Mouse (Mus musculus) small intestine, adult 2 months (tissue): ENCODE data around the gene Foxo3. TPM values are rescaled to one million over a fixed set of nuclear protein-coding genes. Genes with fewer than 3 reads are reported as not detected.

ENCODE experiments used
- H3K27ac ChIP-seq: fragments of 200-500 bp; 2 replicates; pipeline ENCODE4 v1.5.1; 2012; ENCODE audit warnings: low read depth, low read length, control low read depth, inconsistent platforms; ENCODE audit not compliant: insufficient read depth
- H3K27me3 ChIP-seq: fragments of 200-500 bp; 2 replicates; pipeline ENCODE4 v1.6.1; 2012; ENCODE audit warnings: mild to moderate bottlenecking, moderate library complexity, low read length, inconsistent platforms; ENCODE audit not compliant: control insufficient read depth, insufficient read depth
- H3K36me3 ChIP-seq: fragments of 200-500 bp; 2 replicates; pipeline ENCODE4 v1.6.1; 2012; ENCODE audit warnings: mild to moderate bottlenecking, low read length, control low read depth, inconsistent platforms; ENCODE audit not compliant: control insufficient read depth, insufficient read depth
- H3K4me1 ChIP-seq: fragments of 200-500 bp; 2 replicates; pipeline ENCODE4 v1.6.1; 2012; ENCODE audit warnings: low read length, inconsistent platforms, mixed read lengths; ENCODE audit not compliant: control insufficient read depth, insufficient read depth, insufficient read length
- H3K4me3 ChIP-seq: fragments of 200-500 bp; 2 replicates; pipeline ENCODE4 v1.5.1; 2012; ENCODE audit warnings: low read depth, mild to moderate bottlenecking, control low read depth, inconsistent platforms, low read length, moderate library complexity
- CTCF ChIP-seq: fragments of 200-500 bp; IDR thresholded peaks from 2 replicates; pipeline ENCODE4 v1.5.1; 2012; ENCODE audit warnings: low read depth, mild to moderate bottlenecking, control low read depth, inconsistent platforms, low read length, moderate library complexity, mixed read lengths; ENCODE audit not compliant: insufficient replicate concordance, insufficient read length; ENCODE audit errors: extremely low read depth
- POLR2A ChIP-seq: fragments of 200-500 bp; IDR thresholded peaks from 2 replicates; pipeline ENCODE4 v1.6.1; 2012; ENCODE audit warnings: low read depth, mild to moderate bottlenecking, control low read depth, inconsistent platforms, low read length, moderate library complexity
- WGBS: fragments of 180-500 bp; shearing (Covaris S2); methylation state at CpG from one replicate; pipeline ENCODE4 v1.1.7; 2018; 5-methylcytosine and 5-hydroxymethylcytosine counted together
- polyA plus RNA-seq: library from polyadenylated mRNA; depleted of rRNA; stranded (reverse); fragments of >200 nt; gene quantifications from 2 replicates; pipeline ENCODE4 v1.2.3, GENCODE M21; 2012

Gene Foxo3
- polyA plus RNA-seq, 1 experiment: 49.5 TPM

- Histone ChIP-seq H3K4me3 (no peak overlapping the region), H3K36me3 (no peaks in the 10 kb centered on the region), H3K27ac (peak overlapping the region; percentile 13; the same call in 1 of the 2 replicates), H3K4me1 (peaks cover 22% of the 10 kb centered on the region), H3K27me3 (no peaks in the 10 kb centered on the region)
- TF ChIP-seq CTCF (no peak), POLR2A (no peak)
- 69% methylated on average over 18 of the region's 18 CpGs for WGBS
Observed at GRCm38 (mm10) chr10:42225184-42225935, 51.2 kb downstream of the Foxo3 start.

- Histone ChIP-seq H3K27me3 (no peaks in the 10 kb centered on the region), H3K4me3 (no peak overlapping the region), H3K4me1 (peaks cover 17% of the 10 kb centered on the region), H3K36me3 (no peaks in the 10 kb centered on the region; the same call in 1 of the 2 replicates), H3K27ac (no peak overlapping the region)
- TF ChIP-seq CTCF (no peak), POLR2A (no peak)
- 83% methylated on average over 11 of the region's 11 CpGs for WGBS
Observed at GRCm38 (mm10) chr10:42221996-42222395, 54.6 kb downstream of the Foxo3 start.

GRCm38 (mm10) chr10:42221136-42221891 lies 55.2 kb downstream of the Foxo3 start:
- H3K36me3 ChIP-seq: no peaks in the 10 kb centered on the region; the same call in 1 of the 2 replicates
- no peak overlapping the region for H3K27ac ChIP-seq
- no peaks in the 10 kb centered on the region for H3K27me3 ChIP-seq
- H3K4me3 ChIP-seq: no peak overlapping the region
- 90% methylated on average over 19 of the region's 19 CpGs for WGBS
- peaks cover 16% of the 10 kb centered on the region for H3K4me1 ChIP-seq
- TF ChIP-seq POLR2A (no peak), CTCF (no peak)

GRCm38 (mm10) chr10:42220418-42220952 lies 56.1 kb downstream of the Foxo3 start:
- TF ChIP-seq CTCF (no peak), POLR2A (no peak)
- no peaks in the 10 kb centered on the region; the same call in 1 of the 2 replicates for H3K36me3 ChIP-seq
- 42% methylated on average over 5 of the region's 5 CpGs for WGBS
- H3K4me3 ChIP-seq: no peak overlapping the region
- no peak overlapping the region for H3K27ac ChIP-seq
- H3K27me3 ChIP-seq: no peaks in the 10 kb centered on the region
- H3K4me1 ChIP-seq: peaks cover 8% of the 10 kb centered on the region

GRCm38 (mm10) chr10:42211407-42211806 lies 65.1 kb downstream of the Foxo3 start:
- Histone ChIP-seq H3K4me3 (no peak overlapping the region), H3K36me3 (peaks cover 3% of the 10 kb centered on the region; the same call in 1 of the 2 replicates), H3K27ac (no peak overlapping the region), H3K4me1 (peaks cover 4% of the 10 kb centered on the region; the same call in 1 of the 2 replicates), H3K27me3 (no peaks in the 10 kb centered on the region)
- 65% methylated on average over 7 of the region's 7 CpGs for WGBS
- TF ChIP-seq POLR2A (no peak), CTCF (no peak)

- Histone ChIP-seq H3K36me3 (peaks cover 3% of the 10 kb centered on the region; the same call in 1 of the 2 replicates), H3K4me3 (no peak overlapping the region), H3K27ac (no peak overlapping the region), H3K27me3 (no peaks in the 10 kb centered on the region), H3K4me1 (peaks cover 4% of the 10 kb centered on the region; the same call in 1 of the 2 replicates)
- 90% methylated on average over 2 of the region's 2 CpGs for WGBS
- TF ChIP-seq POLR2A: no peak
- no peak for TF ChIP-seq CTCF
Observed at GRCm38 (mm10) chr10:42210641-42211040, 65.9 kb downstream of the Foxo3 start.
